ENCODE assay signal across 9 mouse cellular contexts in the genomic region with DNA sequence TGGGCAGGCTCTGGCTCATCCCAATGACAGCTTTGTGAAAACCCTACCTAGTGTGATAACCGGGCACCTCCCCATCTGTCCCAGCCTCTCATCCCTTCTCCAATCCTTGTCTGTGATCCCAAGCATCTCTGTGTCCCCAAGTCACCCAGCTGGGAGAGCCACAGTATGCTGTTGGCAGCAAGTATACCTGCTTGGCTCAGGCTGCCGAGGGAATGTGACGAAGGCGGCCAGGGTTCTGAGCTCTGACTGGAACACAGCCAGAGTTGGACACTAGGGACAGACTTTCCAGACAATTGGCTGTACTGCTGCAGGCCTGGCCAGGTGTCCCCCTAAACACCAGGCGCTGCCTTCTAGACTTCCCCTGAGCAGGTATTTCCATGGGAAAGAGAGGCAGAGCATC.
DNase-seq lines count a peak whose midpoint lies in the region; TF ChIP-seq lines count a peak whose summit lies in the region.
"Had no signal": no experiment of that assay in that cellular context is flagged by ENCODE, and none has a peak within 500 bp of the region (broad histone marks: within the 10 kb centered on the region; RNA-seq: fewer than 3 reads in every experiment).

No protein-coding gene starts in this region.

- H3K27ac ChIP-seq in layer of hippocampus, adult 2 months, result peak overlapping the region; percentile 18; the same call in 1 of the 2 replicates
- H3K27ac ChIP-seq: hindbrain, embryonic 13.5 days; neural tube, embryonic 12.5 days had no signal

- H3K4me3 ChIP-seq in layer of hippocampus, adult 2 months, result no peak overlapping the region
- H3K4me3 ChIP-seq: hindbrain, embryonic 13.5 days; neural tube, embryonic 12.5 days had no signal

- TF ChIP-seq CTCF in layer of hippocampus, adult 2 months (conservative IDR thresholded peaks at IDR 0.05), result no peak

- DNase-seq in layer of hippocampus, adult 2 months (ENCODE audit: low spot score in 2 of 2), result no peak
- no peak for DNase-seq in layer of hippocampus, postnatal 36 days
- peak; percentile 82 for DNase-seq in brain, adult 2 months (ENCODE audit: low read depth, low spot score)
- peak; percentile 78 for DNase-seq in cerebellum, adult 11-12 months
- peak; percentile 62 to 69 for DNase-seq in heart, adult 9 months (ENCODE audit: low spot score in 2 of 2)
- DNase-seq in frontal cortex, postnatal 25 days (ENCODE audit: low spot score in 2 of 2), result no peak
- DNase-seq in ovary, adult 18-20 months (ENCODE audit: low spot score), result no peak

Comparison
In these comparisons a context has a peak if more than half of its experiments do, and no peak if none do; other contexts are left out.
1. DNase-seq: peak in brain, adult 2 months (single experiment), cerebellum, adult 11-12 months (single experiment) and heart, adult 9 months (2 of 2); none in layer of hippocampus, adult 2 months (0 of 2), layer of hippocampus, postnatal 36 days (0 of 2), frontal cortex, postnatal 25 days (0 of 2) and ovary, adult 18-20 months (single experiment).